Mouse (Mus musculus) forebrain, postnatal 0 days (tissue): ENCODE results near the gene Tmtc1. TPM values are rescaled to one million over a fixed set of nuclear protein-coding genes. Genes with fewer than 3 reads are reported as not detected.

Source experiments
- ATAC-seq: fragments of 200-750 bp; cut with Nextera tagmentation; 2 replicates; pipeline ENCODE4 v1.8.0; 2017; ENCODE audit warnings: mild to moderate bottlenecking, moderate library complexity
- DNase-seq: peaks from one replicate; pipeline ENCODE4 v3.0.0-alpha.2; 2015
- H3K27ac ChIP-seq: fragments of 300-500 bp; sonication (generic); 2 replicates; pipeline ENCODE4 v1.5.1; 2014; ENCODE audit warnings: low read depth, mild to moderate bottlenecking, antibody characterized with exemption, low read length, moderate library complexity, mixed read lengths
- H3K27me3 ChIP-seq: fragments of 300-500 bp; sonication (generic); 2 replicates; pipeline ENCODE4 v1.6.1; 2014; ENCODE audit warnings: mild to moderate bottlenecking, low read length, mixed read lengths; ENCODE audit not compliant: insufficient read depth
- H3K36me3 ChIP-seq: fragments of 300-500 bp; sonication (generic); 2 replicates; pipeline ENCODE4 v1.6.1; 2014; ENCODE audit warnings: mild to moderate bottlenecking, moderate library complexity; ENCODE audit not compliant: insufficient read depth
- H3K4me1 ChIP-seq: fragments of 300-500 bp; sonication (generic); 2 replicates; pipeline ENCODE4 v1.6.1; 2014; ENCODE audit warnings: antibody characterized with exemption; ENCODE audit not compliant: insufficient read depth
- H3K4me2 ChIP-seq: fragments of 300-500 bp; sonication (generic); 2 replicates; pipeline ENCODE4 v1.6.1; 2014; ENCODE audit warnings: low read depth, mild to moderate bottlenecking, moderate library complexity
- H3K4me3 ChIP-seq: fragments of 300-500 bp; sonication (generic); 2 replicates; pipeline ENCODE4 v1.5.1; 2014; ENCODE audit warnings: low read depth, low read length, mixed read lengths
- H3K9ac ChIP-seq: fragments of 300-500 bp; sonication (generic); 2 replicates; pipeline ENCODE4 v1.6.1; 2014; ENCODE audit warnings: mild to moderate bottlenecking
- H3K9me3 ChIP-seq: fragments of 300-500 bp; sonication (generic); 2 replicates; pipeline ENCODE4 v1.6.1; 2016; ENCODE audit warnings: low read length
- CTCF ChIP-seq: sonication (generic); IDR thresholded peaks from 2 replicates; pipeline ENCODE4 v1.5.1; 2016; ENCODE audit warnings: antibody characterized with exemption, control low read depth, low read depth
- WGBS: fragments of 180-500 bp; shearing (Covaris S2); extraction: QIAGEN DNeasy Blood & Tissue Kit; methylation state at CpG from one replicate; pipeline ENCODE4 v1.1.7; 2014; 5-methylcytosine and 5-hydroxymethylcytosine counted together
- polyA plus RNA-seq: library from polyadenylated mRNA; unstranded; fragments of >200 nt; fragmentation: Nextera tagmentation; extraction: Ambion mirVana; gene quantifications from 2 replicates; pipeline ENCODE4 v1.2.1, GENCODE M21; 2015
- total RNA-seq: library from RNA; depleted of rRNA; stranded (reverse); fragments of >200 nt; gene quantifications from 2 replicates; pipeline ENCODE4 v1.2.3, GENCODE M21; 2014

Gene Tmtc1
- total and polyA plus RNA-seq, 2 experiments from 2014 or later: 1.7 to 18.9 TPM

GRCm38 (mm10) chr6:148467924-148468389 is 23.8 kb upstream of the Tmtc1 start:
- no peak for TF ChIP-seq CTCF
- no peaks in the 10 kb centered on the region for H3K27me3 ChIP-seq
- no peaks in the 10 kb centered on the region for H3K9me3 ChIP-seq
- no peak overlapping the region for H3K9ac ChIP-seq
- no peaks in the 10 kb centered on the region for H3K4me1 ChIP-seq
- ATAC-seq (no peak), DNase-seq (no peak)
- 62% methylated on average over 2 of the region's 2 CpGs for WGBS
- H3K4me3 ChIP-seq: no peak overlapping the region
- H3K36me3 ChIP-seq: no peaks in the 10 kb centered on the region
- H3K4me2 ChIP-seq: no peak overlapping the region
- H3K27ac ChIP-seq: no peak overlapping the region

- Histone ChIP-seq H3K27ac (no peak overlapping the region), H3K4me2 (no peak overlapping the region), H3K27me3 (no peaks in the 10 kb centered on the region), H3K36me3 (no peaks in the 10 kb centered on the region), H3K4me1 (no peaks in the 10 kb centered on the region), H3K9me3 (no peaks in the 10 kb centered on the region), H3K4me3 (no peak overlapping the region), H3K9ac (no peak overlapping the region)
- WGBS: 36% methylated on average over 3 of the region's 3 CpGs
- no peak for ATAC-seq
- DNase-seq: no peak
- TF ChIP-seq CTCF: no peak
These were observed 23.2 kb upstream of the Tmtc1 start for GRCm38 (mm10) chr6:148467170-148467921.

GRCm38 (mm10) chr6:148459636-148460035 is 15.4 kb upstream of the Tmtc1 start:
- Histone ChIP-seq H3K27me3 (no peaks in the 10 kb centered on the region), H3K9me3 (no peaks in the 10 kb centered on the region), H3K27ac (no peak overlapping the region), H3K9ac (no peak overlapping the region), H3K4me1 (no peaks in the 10 kb centered on the region), H3K4me3 (no peak overlapping the region), H3K36me3 (no peaks in the 10 kb centered on the region), H3K4me2 (no peak overlapping the region)
- TF ChIP-seq CTCF: no peak
- WGBS: 64% methylated on average over 3 of the region's 3 CpGs
- ATAC-seq: no peak
- DNase-seq: no peak

- DNase-seq (no peak), ATAC-seq (no peak)
- H3K36me3 ChIP-seq: no peaks in the 10 kb centered on the region
- no peak overlapping the region for H3K27ac ChIP-seq
- H3K4me3 ChIP-seq: no peak overlapping the region
- H3K27me3 ChIP-seq: no peaks in the 10 kb centered on the region
- no peaks in the 10 kb centered on the region for H3K9me3 ChIP-seq
- no peak overlapping the region for H3K4me2 ChIP-seq
- WGBS: 76% methylated on average over 4 of the region's 4 CpGs
- H3K4me1 ChIP-seq: no peaks in the 10 kb centered on the region
- H3K9ac ChIP-seq: no peak overlapping the region
- peak; percentile 36; the same call in 1 of the 2 replicates for TF ChIP-seq CTCF
These were observed 11.3 kb upstream of the Tmtc1 start for GRCm38 (mm10) chr6:148455470-148455869.

- H3K4me3 ChIP-seq: no peak overlapping the region
- WGBS: 66% methylated on average over 2 of the region's 2 CpGs
These were observed 10.6 kb upstream of the Tmtc1 start for GRCm38 (mm10) chr6:148454740-148455139.

GRCm38 (mm10) chr6:148448151-148448550 is 4.0 kb upstream of the Tmtc1 start:
- Histone ChIP-seq H3K9me3 (no peaks in the 10 kb centered on the region), H3K4me1 (no peaks in the 10 kb centered on the region), H3K4me3 (no peak overlapping the region), H3K4me2 (no peak overlapping the region), H3K27ac (no peak overlapping the region), H3K9ac (no peak overlapping the region), H3K27me3 (no peaks in the 10 kb centered on the region), H3K36me3 (no peaks in the 10 kb centered on the region)
- ATAC-seq: no peak
- WGBS: 70% methylated on average over 3 of the region's 3 CpGs
- TF ChIP-seq CTCF: peak; percentile 33; the same call in 1 of the 2 replicates
- no peak for DNase-seq

More at GRCm38 (mm10) chr6:148454740-148455139, 10.6 kb upstream of the Tmtc1 start:
- H3K36me3 ChIP-seq: no peaks in the 10 kb centered on the region
- no peak for TF ChIP-seq CTCF
- ATAC-seq (no peak), DNase-seq (no peak)
- no peaks in the 10 kb centered on the region for H3K27me3 ChIP-seq
- no peak overlapping the region for H3K4me2 ChIP-seq
- H3K4me1 ChIP-seq: no peaks in the 10 kb centered on the region
- H3K9ac ChIP-seq: no peak overlapping the region
- no peaks in the 10 kb centered on the region for H3K9me3 ChIP-seq
- H3K27ac ChIP-seq: no peak overlapping the region

- Histone ChIP-seq H3K9ac (no peak overlapping the region), H3K27ac (no peak overlapping the region), H3K4me2 (no peak overlapping the region), H3K9me3 (no peaks in the 10 kb centered on the region), H3K36me3 (no peaks in the 10 kb centered on the region), H3K27me3 (0 out of 2 replicates have a peak, but pooled peaks cover 3% of the 10 kb centered on the region), H3K4me3 (no peak overlapping the region), H3K4me1 (peaks cover 6% of the 10 kb centered on the region; the same call in 1 of the 2 replicates)
- no peak for DNase-seq
- no peak for TF ChIP-seq CTCF
- WGBS: 66% methylated on average over 3 of the region's 3 CpGs
- ATAC-seq: no peak
These were observed 1.9 kb upstream of the Tmtc1 start for GRCm38 (mm10) chr6:148446113-148446512.
